Mouse (Mus musculus) intestine, embryonic 14.5 days (tissue): ENCODE measurements around the gene Gm37240. TPM values are rescaled to one million over a fixed set of nuclear protein-coding genes. Genes with fewer than 3 reads are reported as not detected.

Experiments used
- ATAC-seq: fragments of 200-750 bp; cut with Nextera tagmentation; replicated peaks from 2 replicates; pipeline ENCODE4 v1.8.0; 2017; ENCODE audit warnings: low read depth, moderate number of reproducible peaks, moderate TSS enrichment, moderate library complexity; ENCODE audit not compliant: low FRiP score, low TSS enrichment
- DNase-seq: peaks from one replicate; pipeline ENCODE4 v3.0.0-alpha.2; 2018; ENCODE audit warnings: low spot score
- H3K27ac ChIP-seq: fragments of 300-500 bp; sonication (generic); 2 replicates; pipeline ENCODE4 v1.5.1; 2014; ENCODE audit warnings: low read depth, mild to moderate bottlenecking, control low read depth
- H3K27me3 ChIP-seq: fragments of 300-500 bp; sonication (generic); replicated peaks from 2 replicates; pipeline ENCODE4 v1.6.1; 2014; ENCODE audit warnings: low read length, control low read depth; ENCODE audit not compliant: control insufficient read depth, insufficient read depth
- H3K36me3 ChIP-seq: fragments of 300-500 bp; sonication (generic); 2 replicates; pipeline ENCODE4 v1.6.1; 2014; ENCODE audit warnings: low read length, control low read depth; ENCODE audit not compliant: control insufficient read depth, insufficient read depth
- H3K4me1 ChIP-seq: fragments of 300-500 bp; sonication (generic); replicated peaks from 2 replicates; pipeline ENCODE4 v1.6.1; 2014; ENCODE audit warnings: low read length, control low read depth, mixed read lengths; ENCODE audit not compliant: control insufficient read depth, insufficient read depth
- H3K4me2 ChIP-seq: fragments of 300-500 bp; sonication (generic); 2 replicates; pipeline ENCODE4 v1.6.1; 2014; ENCODE audit warnings: low read length
- H3K4me3 ChIP-seq: fragments of 300-500 bp; sonication (generic); 2 replicates; pipeline ENCODE4 v1.5.1; 2014; ENCODE audit warnings: low read depth, low read length, control low read depth, mixed read lengths
- H3K9ac ChIP-seq: fragments of 300-500 bp; sonication (generic); 2 replicates; pipeline ENCODE4 v1.6.1; 2014; ENCODE audit warnings: mild to moderate bottlenecking, low read length
- H3K9me3 ChIP-seq: fragments of 300-500 bp; sonication (generic); 2 replicates; pipeline ENCODE4 v1.6.1; 2016; ENCODE audit warnings: low read length, control low read depth; ENCODE audit not compliant: control insufficient read depth
- WGBS: fragments of 180-500 bp; shearing (Covaris S2); extraction: QIAGEN DNeasy Blood & Tissue Kit; methylation state at CpG from one replicate; pipeline ENCODE4 v1.1.7; 2014; 5-methylcytosine and 5-hydroxymethylcytosine counted together
- polyA plus RNA-seq: library from polyadenylated mRNA; unstranded; fragments of >200 nt; fragmentation: Nextera tagmentation; extraction: Ambion mirVana; gene quantifications from 2 replicates; pipeline ENCODE4 v1.2.1, GENCODE M21; 2014

Gene Gm37240
- polyA plus RNA-seq, 1 experiment from 2014 or later = 5.3 TPM

DNA sequence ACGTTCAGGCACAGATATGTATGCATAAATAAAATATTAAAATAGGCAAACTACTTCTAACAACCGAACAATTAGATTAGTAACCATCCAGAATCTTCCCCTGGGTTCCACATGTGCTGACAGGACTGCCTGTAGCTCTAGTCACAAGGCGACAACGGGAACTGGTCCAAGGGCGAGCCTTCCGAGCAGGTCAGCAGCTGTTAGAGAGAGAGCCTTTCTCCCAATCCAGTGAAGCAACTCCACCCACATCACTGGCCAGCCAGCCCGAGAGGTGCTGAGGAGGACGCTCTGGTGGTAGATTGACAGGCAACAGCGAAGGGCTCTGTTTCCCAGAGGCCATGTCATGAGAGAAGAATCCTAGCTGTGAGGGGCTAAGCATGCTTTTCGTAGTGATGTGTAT is 1178.8 kb downstream of the Gm37240 start:
- Histone ChIP-seq H3K36me3 (no peaks in the 10 kb centered on the region), H3K4me3 (no peak overlapping the region), H3K4me2 (no peak overlapping the region), H3K9ac (no peak overlapping the region), H3K4me1 (no peaks in the 10 kb centered on the region), H3K27ac (no peak overlapping the region), H3K27me3 (no peaks in the 10 kb centered on the region), H3K9me3 (no peaks in the 10 kb centered on the region)
- DNase-seq = no peak
- ATAC-seq = no peak
- WGBS = 79% methylated on average over 10 of the region's 10 CpGs

DNA sequence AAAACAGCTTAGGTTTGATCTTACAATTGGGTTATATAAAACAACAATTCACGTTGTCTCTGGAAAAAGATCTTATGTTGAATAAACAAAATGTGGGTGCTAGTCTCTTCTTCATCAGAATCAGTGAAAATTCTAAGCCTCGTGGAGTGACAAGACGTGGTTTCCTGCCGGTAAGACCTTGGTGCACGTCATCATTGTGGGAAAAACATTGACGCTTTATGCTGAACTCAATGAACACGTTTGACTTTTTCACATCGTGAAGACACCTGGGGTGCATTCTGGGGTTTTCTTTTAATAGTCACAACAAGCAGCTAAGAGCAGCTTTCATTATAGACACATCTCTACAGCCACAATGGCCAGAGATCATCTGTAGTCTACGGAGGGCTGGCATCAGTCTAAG is 1182.1 kb downstream of the Gm37240 start:
- Histone ChIP-seq H3K9ac (no peak overlapping the region), H3K27ac (no peak overlapping the region), H3K27me3 (no peaks in the 10 kb centered on the region), H3K4me2 (no peak overlapping the region), H3K36me3 (no peaks in the 10 kb centered on the region), H3K9me3 (no peaks in the 10 kb centered on the region), H3K4me1 (no peaks in the 10 kb centered on the region), H3K4me3 (no peak overlapping the region)
- WGBS = 90% methylated on average over 9 of the region's 9 CpGs
- DNase-seq (no peak), ATAC-seq (no peak)

- no peak overlapping the region for H3K4me3 ChIP-seq
- no peak overlapping the region for H3K9ac ChIP-seq
- DNase-seq (no peak), ATAC-seq (no peak)
- H3K27me3 ChIP-seq = no peaks in the 10 kb centered on the region
- no peaks in the 10 kb centered on the region for H3K36me3 ChIP-seq
- 71% methylated on average over 11 of the region's 11 CpGs for WGBS
- H3K9me3 ChIP-seq = no peaks in the 10 kb centered on the region
- no peak overlapping the region for H3K27ac ChIP-seq
- H3K4me1 ChIP-seq = no peaks in the 10 kb centered on the region
- no peak overlapping the region for H3K4me2 ChIP-seq
Observed at GRCm38 (mm10) chr3:84703083-84703810, 1184.1 kb downstream of the Gm37240 start.

GRCm38 (mm10) chr3:84701964-84702363 is 1185.4 kb downstream of the Gm37240 start:
- ATAC-seq (no peak), DNase-seq (no peak)
- H3K36me3 ChIP-seq = no peaks in the 10 kb centered on the region
- no peak overlapping the region for H3K9ac ChIP-seq
- no peak overlapping the region for H3K4me3 ChIP-seq
- peaks cover under 1% of the 10 kb centered on the region; the same call in 1 of the 2 replicates for H3K4me1 ChIP-seq
- no peak overlapping the region for H3K4me2 ChIP-seq
- 85% methylated on average over 5 of the region's 5 CpGs for WGBS
- no peaks in the 10 kb centered on the region for H3K27me3 ChIP-seq
- H3K9me3 ChIP-seq = no peaks in the 10 kb centered on the region
- H3K27ac ChIP-seq = no peak overlapping the region

DNA sequence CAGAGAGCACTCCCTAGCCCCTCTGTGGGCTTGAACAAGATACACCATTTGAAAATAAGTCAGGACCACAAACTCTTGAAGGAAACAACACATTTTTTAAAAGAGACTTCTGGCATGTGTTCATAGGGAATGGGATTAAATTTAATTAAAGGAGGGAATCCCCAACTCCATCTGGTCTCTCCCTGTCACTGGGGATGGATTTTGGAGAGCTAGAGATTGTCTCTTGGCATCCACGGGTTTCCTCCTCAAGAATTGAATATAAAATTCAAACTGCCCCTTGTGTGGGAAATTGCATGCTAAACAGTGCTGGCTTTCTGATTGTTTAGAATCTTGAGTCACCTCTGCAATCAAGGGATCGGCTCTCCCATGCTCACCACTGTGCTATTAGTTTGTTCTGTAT is 1185.8 kb downstream of the Gm37240 start:
- H3K4me2 ChIP-seq = no peak overlapping the region
- H3K9ac ChIP-seq = no peak overlapping the region
- no peaks in the 10 kb centered on the region for H3K9me3 ChIP-seq
- no peak for ATAC-seq
- WGBS = 78% methylated on average over 2 of the region's 2 CpGs
- no peak for DNase-seq
- H3K36me3 ChIP-seq = no peaks in the 10 kb centered on the region
- H3K27me3 ChIP-seq = no peaks in the 10 kb centered on the region
- no peak overlapping the region for H3K27ac ChIP-seq
- no peak overlapping the region for H3K4me3 ChIP-seq
- H3K4me1 ChIP-seq = peaks cover 5% of the 10 kb centered on the region

DNA sequence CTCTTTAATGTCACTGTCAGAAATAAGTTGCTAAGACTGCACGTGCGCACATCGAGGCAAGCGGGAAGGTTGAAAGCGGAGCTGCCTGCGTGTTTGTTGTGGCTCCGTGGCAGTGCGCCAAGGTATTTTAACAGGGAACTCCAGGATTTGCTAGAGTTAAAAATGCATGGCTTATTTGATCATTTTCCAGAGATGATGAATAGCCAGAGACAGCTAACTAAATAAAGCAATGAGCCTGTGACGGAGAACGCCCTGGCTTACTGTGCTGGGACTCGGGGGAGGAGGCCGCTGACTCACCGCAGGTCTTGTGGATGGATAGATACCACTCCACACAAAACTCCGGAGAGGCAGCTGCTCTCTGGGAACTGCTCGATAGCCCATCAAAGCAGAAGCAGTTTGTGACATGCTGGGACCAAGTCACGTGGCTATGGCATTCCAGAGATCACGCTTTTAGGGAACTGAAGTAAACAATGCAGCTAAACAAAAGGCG is 1190.8 kb downstream of the Gm37240 start:
- H3K4me2 ChIP-seq = peak overlapping the region; percentile 36
- no peak overlapping the region for H3K27ac ChIP-seq
- H3K4me1 ChIP-seq = peaks cover 19% of the 10 kb centered on the region
- no peak overlapping the region for H3K4me3 ChIP-seq
- DNase-seq (peak; percentile 62), ATAC-seq (peak; percentile 67; the same call in 1 of the 2 replicates)
- no peaks in the 10 kb centered on the region for H3K27me3 ChIP-seq
- H3K36me3 ChIP-seq = no peaks in the 10 kb centered on the region
- 25% methylated on average over 18 of the region's 18 CpGs for WGBS
- no peak overlapping the region for H3K9ac ChIP-seq
- H3K9me3 ChIP-seq = no peaks in the 10 kb centered on the region

DNA sequence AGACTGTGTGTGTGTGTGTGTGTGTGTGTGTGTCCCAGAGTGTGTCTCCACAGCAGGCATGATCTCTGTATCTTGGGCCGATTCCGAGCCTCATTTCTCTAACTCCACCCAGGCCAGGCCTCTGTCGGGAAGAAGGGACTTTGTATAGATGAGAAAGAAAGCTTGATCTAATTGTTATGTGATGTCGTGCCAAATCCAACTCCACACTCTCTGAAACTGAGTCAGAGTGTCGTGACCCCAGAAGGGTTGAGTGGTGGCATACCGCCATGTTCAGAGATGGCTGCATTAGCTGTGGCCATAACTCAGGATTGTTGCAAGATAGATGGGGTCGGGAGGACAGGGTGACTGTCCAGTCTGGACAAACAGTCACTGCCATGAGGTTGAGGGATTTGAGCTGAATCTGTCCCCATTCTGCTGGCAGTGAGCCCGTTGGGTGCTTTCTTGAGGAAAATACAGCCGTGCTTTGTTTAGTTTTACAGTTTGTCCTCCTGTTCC is 1191.4 kb downstream of the Gm37240 start:
- no peak for DNase-seq

GRCm38 (mm10) chr3:84695418-84695817 is 1191.9 kb downstream of the Gm37240 start:
- H3K27me3 ChIP-seq = no peaks in the 10 kb centered on the region
- no peak overlapping the region for H3K9ac ChIP-seq
- H3K9me3 ChIP-seq = no peaks in the 10 kb centered on the region
- H3K27ac ChIP-seq = no peak overlapping the region
- no peak for DNase-seq
- 27% methylated on average over 9 of the region's 9 CpGs for WGBS
- H3K4me3 ChIP-seq = no peak overlapping the region
- ATAC-seq = peak; percentile 60; the same call in 1 of the 2 replicates
- H3K4me1 ChIP-seq = peaks cover 19% of the 10 kb centered on the region
- no peak overlapping the region for H3K4me2 ChIP-seq
- H3K36me3 ChIP-seq = no peaks in the 10 kb centered on the region

More for the DNA sequence above, 1191.4 kb downstream of the Gm37240 start:
- H3K4me3 ChIP-seq = no peak overlapping the region
- peak; percentile 25; the same call in 1 of the 2 replicates for ATAC-seq
- no peaks in the 10 kb centered on the region for H3K36me3 ChIP-seq
- no peaks in the 10 kb centered on the region for H3K27me3 ChIP-seq
- WGBS = 43% methylated on average over 9 of the region's 9 CpGs
- H3K4me1 ChIP-seq = peaks cover 19% of the 10 kb centered on the region
- H3K4me2 ChIP-seq = peak overlapping the region; percentile 36
- no peaks in the 10 kb centered on the region for H3K9me3 ChIP-seq
- no peak overlapping the region for H3K27ac ChIP-seq
- H3K9ac ChIP-seq = no peak overlapping the region

- no peaks in the 10 kb centered on the region for H3K36me3 ChIP-seq
- no peak for ATAC-seq
- no peaks in the 10 kb centered on the region for H3K27me3 ChIP-seq
- WGBS = 65% methylated on average over 10 of the region's 10 CpGs
- no peak overlapping the region for H3K27ac ChIP-seq
- H3K4me2 ChIP-seq = no peak overlapping the region
- H3K9me3 ChIP-seq = no peaks in the 10 kb centered on the region
- H3K9ac ChIP-seq = no peak overlapping the region
- DNase-seq = no peak
- no peak overlapping the region for H3K4me3 ChIP-seq
- H3K4me1 ChIP-seq = peaks cover 19% of the 10 kb centered on the region
Observed at GRCm38 (mm10) chr3:84693886-84694285, 1193.4 kb downstream of the Gm37240 start.
